Mouse (Mus musculus): ENCODE results near the gene Alkbh2. TPM values are rescaled to one million over a fixed set of nuclear protein-coding genes. Genes with fewer than 3 reads are reported as not detected.
A peak's percentile ranks its signal among the peaks of the same experiment; 100 is the strongest.

Alkbh2 gene
- polyA plus RNA-seq, 1 experiment = 17.9 TPM

DNA sequence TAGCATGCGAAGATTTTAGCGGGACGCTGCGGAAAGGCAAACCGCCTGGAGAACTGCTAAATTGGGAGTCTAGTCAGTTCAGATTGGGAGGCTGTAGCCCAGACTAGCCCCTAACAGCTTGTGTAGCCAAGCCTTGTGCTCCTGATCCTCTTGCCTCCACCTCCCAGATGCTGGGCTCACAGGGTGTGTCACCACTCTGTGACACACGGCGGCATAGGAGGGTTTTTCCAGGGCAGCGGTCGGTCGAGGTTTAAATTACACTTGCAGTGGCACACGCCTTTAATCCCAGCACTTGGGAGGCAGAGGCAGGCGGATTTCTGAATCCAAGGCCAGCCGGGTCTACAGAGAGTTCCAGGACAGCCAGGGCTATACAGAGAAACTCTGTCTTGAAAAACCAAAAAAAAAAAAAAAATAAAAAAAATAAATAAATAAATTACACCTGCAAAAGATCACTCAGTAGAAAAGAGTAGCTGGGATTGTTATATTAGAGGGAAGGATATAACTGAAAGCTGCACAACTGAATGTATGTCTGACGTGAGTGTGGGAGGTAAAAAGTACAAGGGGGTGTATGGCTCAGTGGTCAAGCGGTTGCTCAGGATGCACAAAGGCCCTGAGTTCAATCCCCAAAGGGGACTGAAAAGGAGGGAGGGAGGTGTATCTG, 1.7 kb upstream of the Alkbh2 start:
- TF ChIP-seq POLR2A (IDR thresholded peaks at IDR 0.05; ENCODE audit: insufficient read depth, low read length) (no peak), CTCF (IDR thresholded peaks at IDR 0.05; ENCODE audit: low read depth, low read length) (no peak), EP300 (IDR thresholded peaks at IDR 0.05; ENCODE audit: insufficient read depth, low read depth, low read length) (no peak)
- Histone ChIP-seq H3K9ac (ENCODE audit: low read depth, poor library complexity, severe bottlenecking) (peak overlapping the region; percentile 81), H3K27ac (ENCODE audit: insufficient read depth, low read length) (peak overlapping the region; percentile 41), H3K4me1 (ENCODE audit: control insufficient read depth, insufficient read depth, low read length) (peaks cover 9% of the 10 kb centered on the region), H3K9me3 (replicated peaks; ENCODE audit: control insufficient read depth, insufficient read depth, low read length, poor library complexity, severe bottlenecking) (no peaks in the 10 kb centered on the region), H3K4me3 (ENCODE audit: low read depth, low read length) (peak overlapping the region; percentile 63), H3K36me3 (ENCODE audit: control insufficient read depth, insufficient read depth, low read length, poor library complexity, severe bottlenecking) (peaks cover 22% of the 10 kb centered on the region), H3K27me3 (ENCODE audit: control insufficient read depth, insufficient read depth, low read length, poor library complexity, severe bottlenecking) (no peaks in the 10 kb centered on the region)

DNA sequence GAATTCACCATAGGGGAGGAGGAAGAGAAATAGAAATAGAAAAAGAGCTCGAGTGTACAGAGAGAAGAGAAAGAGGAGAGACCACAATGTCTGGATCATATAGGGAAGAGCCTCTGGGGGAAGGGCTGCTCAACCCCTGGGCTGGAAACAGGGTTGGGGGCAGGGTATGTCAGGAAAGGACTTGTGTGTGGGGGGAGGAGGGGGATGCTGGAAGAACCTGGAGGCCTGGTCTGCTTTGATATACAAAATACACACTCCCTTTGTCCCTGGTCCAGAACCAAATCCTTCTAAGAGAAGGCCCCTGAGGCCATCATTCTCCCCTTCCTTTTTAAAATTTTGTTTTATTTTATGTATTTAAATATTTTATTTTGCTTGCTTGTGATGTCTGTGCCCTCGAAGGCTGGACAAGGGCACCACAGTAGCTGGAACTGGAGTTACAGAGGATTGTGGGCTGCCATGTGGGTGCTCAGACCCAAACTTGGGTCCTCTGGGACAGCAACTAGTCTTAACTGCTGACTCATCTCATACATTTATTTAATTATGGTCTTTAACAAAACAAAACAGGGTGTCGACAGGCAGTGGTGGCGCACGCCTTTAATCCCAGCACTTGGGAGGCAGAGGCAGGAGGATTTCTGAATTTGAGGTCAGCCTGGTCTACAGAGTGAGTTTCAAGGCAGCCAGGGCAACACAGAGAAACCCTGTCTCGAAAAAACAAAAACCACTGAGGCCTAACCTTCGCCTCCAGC, 1.3 kb downstream of the Alkbh2 start:
- Histone ChIP-seq H3K27ac (ENCODE audit: insufficient read depth, low read length) (peak overlapping the region; percentile 94), H3K4me3 (ENCODE audit: low read depth, low read length) (peak overlapping the region; percentile 80), H3K4me1 (ENCODE audit: control insufficient read depth, insufficient read depth, low read length) (peaks cover 10% of the 10 kb centered on the region), H3K36me3 (ENCODE audit: control insufficient read depth, insufficient read depth, low read length, poor library complexity, severe bottlenecking) (peaks cover 9% of the 10 kb centered on the region), H3K9ac (ENCODE audit: low read depth, poor library complexity, severe bottlenecking) (peak overlapping the region; percentile 71), H3K9me3 (replicated peaks; ENCODE audit: control insufficient read depth, insufficient read depth, low read length, poor library complexity, severe bottlenecking) (no peaks in the 10 kb centered on the region), H3K27me3 (ENCODE audit: control insufficient read depth, insufficient read depth, low read length, poor library complexity, severe bottlenecking) (no peaks in the 10 kb centered on the region)
- TF ChIP-seq POLR2A (IDR thresholded peaks at IDR 0.05; ENCODE audit: insufficient read depth, low read length) (no peak), CTCF (IDR thresholded peaks at IDR 0.05; ENCODE audit: low read depth, low read length) (no peak), EP300 (IDR thresholded peaks at IDR 0.05; ENCODE audit: insufficient read depth, low read depth, low read length) (peak; percentile 91)

DNA sequence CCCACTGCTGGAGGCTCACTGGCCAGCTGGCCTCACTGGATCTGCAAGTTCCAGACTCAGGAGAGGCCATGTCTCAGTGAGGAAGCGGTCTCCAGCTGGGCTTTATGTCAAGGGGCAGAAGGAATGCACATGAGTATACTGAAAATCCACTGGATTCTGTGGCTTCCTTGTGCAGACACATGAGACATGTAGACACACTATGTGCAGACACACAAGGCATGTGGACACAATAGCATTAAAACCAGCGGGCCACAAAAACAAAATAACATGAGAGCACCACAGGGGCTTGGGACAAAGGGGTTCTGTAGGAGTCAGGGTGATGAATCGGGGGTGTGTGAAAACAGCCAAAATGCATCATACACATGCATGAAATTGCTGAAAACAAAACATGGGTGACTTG, 2.0 kb downstream of the Alkbh2 start:
- Histone ChIP-seq H3K4me1 (ENCODE audit: control insufficient read depth, insufficient read depth, low read length) (peaks cover 10% of the 10 kb centered on the region), H3K9me3 (replicated peaks; ENCODE audit: control insufficient read depth, insufficient read depth, low read length, poor library complexity, severe bottlenecking) (no peaks in the 10 kb centered on the region), H3K27ac (ENCODE audit: insufficient read depth, low read length) (peak overlapping the region; percentile 10; the same call in 1 of the 2 replicates), H3K36me3 (ENCODE audit: control insufficient read depth, insufficient read depth, low read length, poor library complexity, severe bottlenecking) (peaks cover 9% of the 10 kb centered on the region), H3K9ac (ENCODE audit: low read depth, poor library complexity, severe bottlenecking) (peak overlapping the region; percentile 71; the same call in 1 of the 2 replicates), H3K4me3 (ENCODE audit: low read depth, low read length) (no peak overlapping the region), H3K27me3 (ENCODE audit: control insufficient read depth, insufficient read depth, low read length, poor library complexity, severe bottlenecking) (no peaks in the 10 kb centered on the region)
- TF ChIP-seq CTCF (IDR thresholded peaks at IDR 0.05; ENCODE audit: low read depth, low read length) = no peak

DNA sequence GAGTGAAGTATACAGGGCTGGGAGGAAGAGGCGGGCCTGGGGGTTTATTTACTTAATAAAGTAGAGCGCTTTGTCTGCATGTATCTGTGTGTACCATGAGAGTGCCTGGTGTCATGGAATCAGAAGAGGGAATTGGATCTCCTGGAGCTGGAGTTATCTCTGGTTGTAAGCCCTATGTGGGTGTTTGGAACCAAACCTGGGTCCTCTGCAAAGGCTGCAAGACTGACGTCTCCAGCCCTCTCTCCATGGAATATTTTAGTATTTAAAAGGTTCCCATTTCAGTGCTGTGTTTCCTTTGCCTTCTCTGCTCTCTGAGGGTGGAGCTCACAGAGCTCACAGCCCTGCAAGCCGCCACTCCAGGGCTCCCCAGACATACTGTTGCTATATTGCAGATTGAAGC, 8.2 kb downstream of the Alkbh2 start:
- no peak overlapping the region for H3K27ac ChIP-seq (ENCODE audit: insufficient read depth, low read length)
- H3K9me3 ChIP-seq (replicated peaks; ENCODE audit: control insufficient read depth, insufficient read depth, low read length, poor library complexity, severe bottlenecking) = no peaks in the 10 kb centered on the region
- no peaks in the 10 kb centered on the region for H3K27me3 ChIP-seq (ENCODE audit: control insufficient read depth, insufficient read depth, low read length, poor library complexity, severe bottlenecking)
- H3K4me3 ChIP-seq (ENCODE audit: low read depth, low read length) = no peak overlapping the region
- no peak overlapping the region for H3K9ac ChIP-seq (ENCODE audit: low read depth, poor library complexity, severe bottlenecking)
- TF ChIP-seq POLR2A (IDR thresholded peaks at IDR 0.05; ENCODE audit: insufficient read depth, low read length) = no peak
- peaks cover 9% of the 10 kb centered on the region for H3K36me3 ChIP-seq (ENCODE audit: control insufficient read depth, insufficient read depth, low read length, poor library complexity, severe bottlenecking)
- peaks cover 5% of the 10 kb centered on the region for H3K4me1 ChIP-seq (ENCODE audit: control insufficient read depth, insufficient read depth, low read length)

DNA sequence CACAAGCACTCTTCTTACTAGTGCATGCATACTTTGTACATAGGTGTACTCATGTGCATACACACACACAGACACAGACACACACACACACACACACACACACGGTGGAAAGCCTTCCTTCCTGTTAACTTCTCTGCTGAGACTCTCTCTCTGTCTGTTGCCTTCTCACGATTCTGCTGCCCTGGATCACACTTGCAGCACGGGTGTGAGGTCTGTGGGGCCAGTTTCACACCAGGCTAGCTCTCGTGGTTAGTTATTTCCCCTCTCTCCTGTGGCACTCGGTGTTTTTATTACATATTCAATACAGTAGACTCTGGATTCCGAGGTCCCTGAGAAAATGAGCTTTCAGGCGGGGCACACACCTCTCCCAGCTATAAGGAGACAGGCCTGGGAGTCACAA, 11.4 kb downstream of the Alkbh2 start:
- Histone ChIP-seq H3K27ac (ENCODE audit: insufficient read depth, low read length) (no peak overlapping the region), H3K9ac (ENCODE audit: low read depth, poor library complexity, severe bottlenecking) (no peak overlapping the region), H3K4me1 (ENCODE audit: control insufficient read depth, insufficient read depth, low read length) (peaks cover 3% of the 10 kb centered on the region), H3K36me3 (ENCODE audit: control insufficient read depth, insufficient read depth, low read length, poor library complexity, severe bottlenecking) (no peaks in the 10 kb centered on the region), H3K9me3 (replicated peaks; ENCODE audit: control insufficient read depth, insufficient read depth, low read length, poor library complexity, severe bottlenecking) (no peaks in the 10 kb centered on the region), H3K27me3 (ENCODE audit: control insufficient read depth, insufficient read depth, low read length, poor library complexity, severe bottlenecking) (no peaks in the 10 kb centered on the region), H3K4me3 (ENCODE audit: low read depth, low read length) (no peak overlapping the region)
- TF ChIP-seq EP300 (IDR thresholded peaks at IDR 0.05; ENCODE audit: insufficient read depth, low read depth, low read length) = no peak
- no peak for TF ChIP-seq CTCF (IDR thresholded peaks at IDR 0.05; ENCODE audit: low read depth, low read length)

DNA sequence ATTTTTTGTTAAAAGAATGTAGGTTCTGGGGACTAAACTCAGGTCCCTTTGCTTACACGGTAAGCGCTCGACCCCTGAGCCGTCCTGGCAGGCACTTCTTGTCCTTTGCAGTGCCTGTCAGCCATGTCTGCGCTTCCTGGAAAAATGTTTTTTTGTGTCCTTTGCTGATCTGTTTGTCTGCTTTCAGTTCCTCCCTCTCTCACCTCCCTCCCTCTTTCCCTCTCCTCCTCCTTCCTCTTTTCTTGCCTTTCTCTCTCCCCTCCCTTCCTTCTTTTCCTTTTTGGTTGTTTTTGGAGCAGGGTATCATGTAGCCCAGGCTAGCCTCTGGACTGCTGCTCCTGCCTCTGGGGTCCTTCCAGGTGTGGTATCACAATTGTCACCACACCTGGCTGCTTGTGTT, 13.0 kb downstream of the Alkbh2 start:
- no peaks in the 10 kb centered on the region for H3K9me3 ChIP-seq (replicated peaks; ENCODE audit: control insufficient read depth, insufficient read depth, low read length, poor library complexity, severe bottlenecking)
- H3K27me3 ChIP-seq (ENCODE audit: control insufficient read depth, insufficient read depth, low read length, poor library complexity, severe bottlenecking) = no peaks in the 10 kb centered on the region
- no peak for TF ChIP-seq CTCF (IDR thresholded peaks at IDR 0.05; ENCODE audit: low read depth, low read length)
- no peak for TF ChIP-seq EP300 (IDR thresholded peaks at IDR 0.05; ENCODE audit: insufficient read depth, low read depth, low read length)
- no peak for TF ChIP-seq POLR2A (IDR thresholded peaks at IDR 0.05; ENCODE audit: insufficient read depth, low read length)
- H3K4me3 ChIP-seq (ENCODE audit: low read depth, low read length) = no peak overlapping the region
- H3K4me1 ChIP-seq (ENCODE audit: control insufficient read depth, insufficient read depth, low read length) = no peaks in the 10 kb centered on the region
- H3K36me3 ChIP-seq (ENCODE audit: control insufficient read depth, insufficient read depth, low read length, poor library complexity, severe bottlenecking) = no peaks in the 10 kb centered on the region
- H3K9ac ChIP-seq (ENCODE audit: low read depth, poor library complexity, severe bottlenecking) = no peak overlapping the region
- H3K27ac ChIP-seq (ENCODE audit: insufficient read depth, low read length) = no peak overlapping the region

Data from ES-Bruce4 (cell line).